Mouse (Mus musculus) forebrain, embryonic 16.5 days (tissue): ENCODE results near the gene Fam160b1. TPM values are rescaled to one million over a fixed set of nuclear protein-coding genes. Genes with fewer than 3 reads are reported as not detected.

Experiments
- ATAC-seq: fragments of 200-750 bp; cut with Nextera tagmentation; 2 replicates; pipeline ENCODE4 v1.8.0; 2017; ENCODE audit warnings: mild to moderate bottlenecking, moderate library complexity
- H3K27ac ChIP-seq: fragments of 300-500 bp; sonication (generic); 2 replicates; pipeline ENCODE4 v1.5.1; 2014; ENCODE audit warnings: low read length, control low read depth
- H3K27me3 ChIP-seq: fragments of 300-500 bp; sonication (generic); replicated peaks from 2 replicates; pipeline ENCODE4 v1.6.1; 2014; ENCODE audit warnings: low read length; ENCODE audit not compliant: control insufficient read depth, insufficient read depth
- H3K36me3 ChIP-seq: fragments of 300-500 bp; sonication (generic); 2 replicates; pipeline ENCODE4 v1.6.1; 2014; ENCODE audit not compliant: control insufficient read depth, insufficient read depth
- H3K4me1 ChIP-seq: fragments of 300-500 bp; sonication (generic); replicated peaks from 2 replicates; pipeline ENCODE4 v1.6.1; 2014; ENCODE audit warnings: low read length; ENCODE audit not compliant: control insufficient read depth, insufficient read depth
- H3K4me2 ChIP-seq: fragments of 300-500 bp; sonication (generic); 2 replicates; pipeline ENCODE4 v1.6.1; 2014; ENCODE audit warnings: mild to moderate bottlenecking, low read length, control low read depth
- H3K4me3 ChIP-seq: fragments of 300-500 bp; sonication (generic); replicated peaks from 2 replicates; pipeline ENCODE4 v1.5.1; 2014; ENCODE audit warnings: mild to moderate bottlenecking, low read length, control low read depth
- H3K9ac ChIP-seq: fragments of 300-500 bp; sonication (generic); replicated peaks from 2 replicates; pipeline ENCODE4 v1.6.1; 2014; ENCODE audit warnings: low read depth, low read length, control low read depth
- H3K9me3 ChIP-seq: fragments of 300-500 bp; sonication (generic); 2 replicates; pipeline ENCODE4 v1.6.1; 2016; ENCODE audit warnings: low read length; ENCODE audit not compliant: control insufficient read depth
- WGBS: fragments of 180-500 bp; shearing (Covaris S2); extraction: QIAGEN DNeasy Blood & Tissue Kit; methylation state at CpG from one replicate; pipeline ENCODE4 v1.1.7; 2014; 5-methylcytosine and 5-hydroxymethylcytosine counted together
- polyA plus RNA-seq: library from polyadenylated mRNA; unstranded; fragments of >200 nt; fragmentation: Nextera tagmentation; extraction: Ambion mirVana; gene quantifications from 2 replicates; pipeline ENCODE4 v1.2.1, GENCODE M21; 2015

Fam160b1 gene
- polyA plus RNA-seq, 1 experiment from 2014 or later, result 14.7 TPM

DNA sequence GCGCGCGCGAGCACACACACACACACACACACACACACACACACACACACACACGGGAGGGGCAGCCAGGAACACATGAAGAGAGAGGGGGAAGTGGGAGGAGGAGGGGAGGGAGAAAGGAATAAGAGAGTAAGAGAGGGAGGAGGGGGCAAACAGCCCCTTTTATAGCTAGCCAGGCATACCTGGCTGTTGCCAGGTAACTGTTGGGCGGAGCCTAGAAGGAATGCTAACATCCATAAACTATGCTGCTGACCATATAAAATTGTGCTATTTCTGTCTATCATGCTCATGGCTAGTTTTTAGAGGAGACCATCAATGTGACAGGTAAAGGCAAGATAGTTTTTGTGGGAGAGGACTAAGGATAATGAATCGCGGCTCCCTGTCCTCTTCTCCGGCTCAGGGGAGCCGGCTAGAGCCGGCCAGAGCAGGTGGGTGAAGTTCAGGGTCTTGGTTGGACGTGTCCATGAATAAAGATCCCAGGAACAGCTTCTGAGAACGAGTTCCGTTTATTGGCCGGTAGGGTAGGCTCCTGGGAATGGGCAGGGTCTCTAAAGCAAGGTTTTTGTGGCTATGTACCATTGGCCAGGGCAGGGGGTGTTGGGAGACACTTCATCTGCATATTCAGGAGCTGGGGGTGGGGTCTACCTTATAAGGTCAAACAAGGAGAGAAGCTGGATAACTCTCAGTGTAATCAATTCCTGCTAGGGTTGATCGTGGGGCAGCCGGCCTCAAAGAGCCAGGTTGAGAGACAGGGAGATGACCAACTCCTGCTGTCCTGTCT is 57.5 kb downstream of the Fam160b1 start:
- Histone ChIP-seq H3K36me3 (no peaks in the 10 kb centered on the region), H3K4me1 (no peaks in the 10 kb centered on the region), H3K9ac (no peak overlapping the region), H3K4me2 (no peak overlapping the region), H3K27me3 (peaks cover 3% of the 10 kb centered on the region; the same call in 1 of the 2 replicates), H3K27ac (no peak overlapping the region), H3K4me3 (no peak overlapping the region), H3K9me3 (no peaks in the 10 kb centered on the region)
- no peak for ATAC-seq
- WGBS, result 26% methylated on average over 16 of the region's 17 CpGs

DNA sequence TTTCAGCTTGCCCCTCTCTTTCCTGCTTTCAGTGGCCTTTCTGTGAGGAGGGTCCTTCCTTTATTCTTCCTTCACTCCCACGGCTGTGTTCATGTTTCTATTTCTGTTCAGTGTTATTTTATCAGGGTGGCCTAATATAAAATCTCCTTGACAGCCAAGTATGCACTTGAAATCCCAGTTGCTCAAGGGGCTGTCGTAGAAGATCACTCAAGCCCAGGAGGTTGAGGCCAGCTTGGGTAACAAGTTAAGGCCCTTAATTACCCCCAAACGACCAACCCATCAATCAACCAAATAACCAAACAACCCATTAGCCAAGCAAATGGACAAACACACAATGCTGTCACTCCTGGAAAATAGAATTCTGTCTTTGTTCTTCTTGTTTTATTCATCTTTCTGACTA is 62.9 kb downstream of the Fam160b1 start:
- ATAC-seq, result no peak
- 14% methylated on average over 3 of the region's 3 CpGs for WGBS
- no peaks in the 10 kb centered on the region for H3K9me3 ChIP-seq
- H3K9ac ChIP-seq, result no peak overlapping the region
- H3K4me3 ChIP-seq, result no peak overlapping the region
- H3K36me3 ChIP-seq, result no peaks in the 10 kb centered on the region
- H3K27ac ChIP-seq, result no peak overlapping the region
- no peak overlapping the region for H3K4me2 ChIP-seq
- no peaks in the 10 kb centered on the region for H3K4me1 ChIP-seq
- H3K27me3 ChIP-seq, result no peaks in the 10 kb centered on the region

DNA sequence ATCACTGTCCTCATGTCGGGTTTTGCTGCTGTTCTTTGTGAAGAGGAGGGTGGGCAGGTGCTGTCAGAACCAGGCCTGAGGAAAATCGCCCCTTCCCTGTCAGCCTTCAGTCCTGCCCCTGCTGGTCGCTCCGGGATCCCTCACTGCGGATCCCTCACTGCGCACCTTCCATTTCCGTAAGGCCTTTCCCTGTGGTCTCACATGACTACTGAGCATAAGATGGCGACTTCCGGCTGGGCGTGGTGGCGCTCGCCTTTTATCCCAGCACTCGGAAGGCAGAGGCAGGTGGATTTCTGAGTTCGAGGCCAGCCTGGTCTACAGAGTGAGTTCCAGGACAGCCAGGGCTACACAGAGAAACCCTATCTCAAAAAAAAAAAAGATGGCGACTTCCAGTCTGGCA is 64.8 kb downstream of the Fam160b1 start:
- Histone ChIP-seq H3K27me3 (no peaks in the 10 kb centered on the region), H3K9ac (no peak overlapping the region), H3K4me1 (no peaks in the 10 kb centered on the region), H3K4me3 (no peak overlapping the region), H3K9me3 (no peaks in the 10 kb centered on the region), H3K27ac (no peak overlapping the region), H3K36me3 (no peaks in the 10 kb centered on the region), H3K4me2 (no peak overlapping the region)
- no peak for ATAC-seq
- 95% methylated on average over 15 of the region's 15 CpGs for WGBS

DNA sequence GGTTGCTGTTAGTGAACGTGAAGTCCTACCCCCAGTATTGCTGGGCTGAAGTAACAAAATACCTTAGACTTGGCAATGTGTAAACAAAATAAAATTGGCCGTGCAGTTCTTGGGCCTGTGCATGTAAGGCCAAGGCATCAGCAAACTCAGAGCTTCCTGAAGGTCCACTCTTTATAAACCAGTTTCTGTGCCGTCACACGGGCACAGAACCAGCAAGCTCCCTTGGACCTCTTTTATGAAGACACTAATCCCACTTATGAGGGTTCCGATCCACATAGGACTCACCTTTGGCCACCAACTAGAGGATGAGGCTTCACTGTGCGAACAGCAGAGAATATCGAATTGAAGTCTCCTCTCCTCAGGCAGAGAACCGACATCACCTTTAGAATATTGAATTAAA is 66.4 kb downstream of the Fam160b1 start:
- WGBS, result 95% methylated on average over 8 of the region's 8 CpGs
- Histone ChIP-seq H3K36me3 (no peaks in the 10 kb centered on the region), H3K9ac (no peak overlapping the region), H3K9me3 (no peaks in the 10 kb centered on the region), H3K4me3 (no peak overlapping the region), H3K4me2 (no peak overlapping the region), H3K27me3 (no peaks in the 10 kb centered on the region), H3K4me1 (no peaks in the 10 kb centered on the region), H3K27ac (no peak overlapping the region)
- ATAC-seq, result no peak

DNA sequence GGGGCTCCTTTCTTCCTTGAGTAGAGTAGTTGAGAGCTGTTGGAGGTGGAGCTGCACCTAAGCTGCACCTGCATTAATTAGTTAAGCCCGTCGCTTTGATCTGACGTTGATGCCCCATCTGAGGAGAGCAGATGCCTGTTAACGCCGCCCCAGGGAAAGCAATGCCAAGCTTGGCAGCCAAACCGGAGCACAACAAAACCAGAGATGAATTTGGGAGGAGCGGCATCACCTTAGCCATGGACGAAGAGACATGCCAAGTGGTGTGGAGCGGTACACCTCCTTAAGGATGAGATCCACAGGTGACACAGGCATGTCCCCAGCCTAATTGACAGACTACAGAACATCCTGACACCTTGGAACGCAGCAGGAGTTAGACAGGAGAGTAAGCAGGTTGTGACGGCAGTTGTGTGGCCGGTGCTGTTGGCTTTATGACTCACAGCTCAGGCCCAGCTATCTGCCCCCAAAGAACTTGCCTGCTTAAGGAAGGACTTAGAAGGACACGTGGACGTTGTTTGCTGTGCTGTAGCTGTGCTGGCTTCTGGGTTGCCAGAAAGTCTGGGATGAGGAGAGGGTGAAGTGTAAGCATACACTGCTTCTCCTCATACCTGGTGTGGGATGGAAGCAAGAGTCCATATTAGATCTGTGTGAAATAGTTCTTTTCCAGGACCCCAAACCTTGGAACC is 67.4 kb downstream of the Fam160b1 start:
- Histone ChIP-seq H3K36me3 (no peaks in the 10 kb centered on the region), H3K27ac (no peak overlapping the region)
- WGBS, result 68% methylated on average over 14 of the region's 14 CpGs

DNA sequence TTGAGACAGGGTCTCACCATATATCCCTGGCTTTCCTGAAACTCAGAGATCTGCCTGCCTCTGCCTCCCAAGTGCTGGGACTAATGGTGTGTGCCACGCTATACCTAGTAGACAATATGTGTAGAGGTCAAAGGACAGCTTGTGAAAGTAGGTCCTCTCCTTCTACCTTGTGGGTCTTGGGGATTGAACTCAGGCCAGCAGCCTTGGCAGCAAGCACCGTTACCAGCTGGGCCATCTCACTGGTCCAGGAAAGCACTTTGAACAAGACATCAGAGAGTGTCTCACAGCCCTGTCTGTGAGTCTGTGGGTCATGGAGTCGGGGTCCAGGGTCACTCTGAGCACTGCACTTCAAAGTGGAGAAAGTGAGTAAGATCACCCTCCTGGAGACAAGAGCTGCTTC is 68.2 kb downstream of the Fam160b1 start:
- no peak for ATAC-seq
- Histone ChIP-seq H3K4me1 (no peaks in the 10 kb centered on the region; the same call in 1 of the 2 replicates), H3K9me3 (no peaks in the 10 kb centered on the region), H3K4me3 (no peak overlapping the region), H3K27me3 (no peaks in the 10 kb centered on the region), H3K9ac (no peak overlapping the region), H3K4me2 (no peak overlapping the region), H3K27ac (no peak overlapping the region), H3K36me3 (no peaks in the 10 kb centered on the region)
- 80% methylated on average over 3 of the region's 3 CpGs for WGBS

More for the DNA sequence above, 67.4 kb downstream of the Fam160b1 start:
- ATAC-seq, result no peak
- no peak overlapping the region for H3K4me3 ChIP-seq
- H3K4me1 ChIP-seq, result no peaks in the 10 kb centered on the region
- no peak overlapping the region for H3K9ac ChIP-seq
- no peak overlapping the region for H3K4me2 ChIP-seq
- no peaks in the 10 kb centered on the region for H3K27me3 ChIP-seq
- H3K9me3 ChIP-seq, result no peaks in the 10 kb centered on the region

DNA sequence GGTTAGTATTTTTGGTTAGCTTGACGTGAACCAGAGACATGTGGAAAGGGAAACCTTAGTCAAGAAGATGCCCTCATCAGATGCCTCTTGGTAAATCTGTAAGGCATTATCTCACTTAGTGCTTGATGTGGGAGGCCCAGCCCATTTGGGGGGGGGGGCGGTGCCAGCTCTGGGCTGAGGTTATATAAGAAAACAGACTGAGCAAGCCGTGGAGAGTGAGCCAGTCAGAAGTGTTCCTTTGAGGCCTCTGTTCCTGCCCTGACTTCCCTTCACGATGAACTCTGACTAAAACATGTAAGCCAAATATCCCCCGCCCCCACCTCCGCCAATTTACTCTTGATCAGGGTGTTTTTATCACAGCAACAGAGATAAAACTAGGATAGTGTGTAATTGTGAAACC is 69.4 kb downstream of the Fam160b1 start:
- H3K36me3 ChIP-seq, result no peaks in the 10 kb centered on the region
- no peak overlapping the region for H3K27ac ChIP-seq
- WGBS, result 85% methylated on average over 6 of the region's 6 CpGs
- H3K4me2 ChIP-seq, result no peak overlapping the region
- H3K27me3 ChIP-seq, result no peaks in the 10 kb centered on the region
- no peak for ATAC-seq
- no peak overlapping the region for H3K4me3 ChIP-seq
- no peak overlapping the region for H3K9ac ChIP-seq
- no peaks in the 10 kb centered on the region; the same call in 1 of the 2 replicates for H3K4me1 ChIP-seq
- no peaks in the 10 kb centered on the region for H3K9me3 ChIP-seq

DNA sequence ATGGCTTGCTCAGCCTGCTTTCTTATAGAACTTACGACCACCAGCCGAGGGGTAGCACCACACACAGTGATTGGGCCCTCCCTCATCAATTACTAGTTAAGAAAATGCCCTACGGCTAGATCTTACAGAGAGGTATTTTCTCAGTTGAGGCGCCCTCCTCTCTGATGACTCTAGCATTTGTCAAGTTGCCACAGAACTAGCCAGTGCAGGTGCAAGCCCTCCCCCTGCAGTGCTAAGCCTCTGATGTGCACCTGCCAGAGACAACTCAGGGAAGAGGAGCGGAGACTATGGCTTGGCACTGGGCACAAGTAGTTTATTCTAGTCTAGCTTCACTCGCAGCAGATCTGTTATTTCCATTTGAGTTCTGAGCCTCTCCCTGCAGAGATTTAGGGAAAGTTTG is 71.0 kb downstream of the Fam160b1 start:
- Histone ChIP-seq H3K36me3 (no peaks in the 10 kb centered on the region), H3K9me3 (no peaks in the 10 kb centered on the region), H3K4me1 (no peaks in the 10 kb centered on the region; the same call in 1 of the 2 replicates), H3K9ac (no peak overlapping the region), H3K4me2 (no peak overlapping the region), H3K27ac (no peak overlapping the region), H3K27me3 (no peaks in the 10 kb centered on the region), H3K4me3 (no peak overlapping the region)
- no peak for ATAC-seq
- WGBS, result 42% methylated on average over 6 of the region's 6 CpGs

DNA sequence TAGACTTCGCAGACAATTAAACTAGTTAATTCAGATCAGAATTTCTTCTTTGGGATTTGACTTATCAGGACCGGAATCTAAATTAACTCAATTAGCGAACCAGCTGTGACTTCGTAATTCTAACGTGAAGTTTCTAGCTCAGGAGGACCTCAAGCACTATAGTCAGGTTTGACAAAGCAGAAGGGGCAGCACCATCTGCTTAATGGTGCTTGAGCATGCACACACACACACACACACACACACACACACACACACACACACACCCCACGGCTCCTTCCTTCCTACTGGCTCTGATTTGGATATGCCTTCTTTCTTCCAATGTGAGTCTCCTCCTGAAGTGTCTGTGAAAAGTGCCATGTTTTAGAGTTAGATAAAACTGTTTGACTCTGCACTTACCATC is 73.5 kb downstream of the Fam160b1 start:
- no peak for ATAC-seq

More for the DNA sequence above, 73.5 kb downstream of the Fam160b1 start:
- H3K9me3 ChIP-seq, result no peaks in the 10 kb centered on the region
- no peak overlapping the region for H3K9ac ChIP-seq
- no peaks in the 10 kb centered on the region for H3K36me3 ChIP-seq
- 49% methylated on average over 6 of the region's 6 CpGs for WGBS
- H3K4me2 ChIP-seq, result no peak overlapping the region
- H3K4me1 ChIP-seq, result no peaks in the 10 kb centered on the region; the same call in 1 of the 2 replicates
- no peak overlapping the region for H3K4me3 ChIP-seq
- H3K27me3 ChIP-seq, result no peaks in the 10 kb centered on the region
- no peak overlapping the region for H3K27ac ChIP-seq
